In the genomic region with DNA sequence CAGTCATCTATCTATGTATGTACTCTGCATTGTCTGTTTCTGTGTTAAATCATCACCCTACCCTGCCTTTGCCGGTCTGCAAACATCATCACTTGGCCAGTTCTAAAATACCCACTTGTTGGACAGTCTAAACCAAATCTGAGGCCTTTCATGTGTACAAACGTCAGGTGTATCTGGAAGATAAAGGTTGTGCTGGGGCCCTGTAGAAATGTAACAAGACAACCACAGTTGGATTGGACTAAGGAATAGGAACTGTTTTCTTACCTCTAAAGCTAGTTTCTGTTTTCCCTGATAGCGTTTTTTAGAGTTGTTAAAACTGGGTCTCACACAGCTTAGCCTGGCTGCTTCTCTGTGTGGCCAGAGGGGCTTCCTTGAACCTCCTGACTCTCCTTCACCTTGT, we compare ENCODE assay signal across 11 mouse cellular contexts. TPM values are rescaled to one million over a fixed set of nuclear protein-coding genes. Genes with fewer than 3 reads are reported as not detected.
DNase-seq lines count a peak whose midpoint lies in the region; ATAC-seq and TF ChIP-seq lines count a peak whose summit lies in the region.
"Had no signal": no experiment of that assay in that cellular context is flagged by ENCODE, and none has a peak within 500 bp of the region (broad histone marks: within the 10 kb centered on the region; RNA-seq: fewer than 3 reads in every experiment).

No protein-coding gene starts in this region.

- WGBS in heart, embryonic 10.5 days, result 71% methylated on average over 3 of the region's 3 CpGs
- WGBS in embryonic facial prominence, embryonic 13.5 days, result 78% methylated on average over 3 of the region's 3 CpGs
- WGBS in liver, embryonic 14.5 days (ENCODE audit: insufficient replicate concordance), result 10% methylated on average over 3 of the region's 3 CpGs

- TF ChIP-seq EP300 in liver, embryonic 14.5 days (IDR thresholded peaks at IDR 0.05; ENCODE audit: low read depth), result peak; percentile 76

- no peak overlapping the region; the same call in 1 of the 2 replicates for H3K9ac ChIP-seq in embryonic facial prominence, embryonic 13.5 days
- H3K9ac ChIP-seq in liver, embryonic 14.5 days (replicated peaks), result peak overlapping the region; percentile 94

- H3K4me3 ChIP-seq in heart, embryonic 10.5 days, result peak overlapping the region; percentile 99
- H3K4me3 ChIP-seq in embryonic facial prominence, embryonic 13.5 days, result no peak overlapping the region
- H3K4me3 ChIP-seq in liver, embryonic 14.5 days (ENCODE audit: insufficient read depth in 1 of 2, low read depth in 2 of 2, low read length in 2 of 2), result peak overlapping the region; percentile 88 to 94

- peak overlapping the region; percentile 84 for H3K4me2 ChIP-seq in embryonic facial prominence, embryonic 13.5 days
- peak overlapping the region; percentile 87 for H3K4me2 ChIP-seq in liver, embryonic 14.5 days (ENCODE audit: low read depth)

- no peak overlapping the region for H3K27ac ChIP-seq in heart, embryonic 10.5 days
- H3K27ac ChIP-seq in embryonic facial prominence, embryonic 13.5 days, result no peak overlapping the region
- H3K27ac ChIP-seq in liver, embryonic 14.5 days, result peak overlapping the region; percentile 87

- peaks cover 14% of the 10 kb centered on the region for H3K4me1 ChIP-seq in heart, embryonic 10.5 days
- peaks cover 18% of the 10 kb centered on the region for H3K4me1 ChIP-seq in embryonic facial prominence, embryonic 13.5 days
- H3K4me1 ChIP-seq in liver, embryonic 14.5 days (replicated peaks; ENCODE audit: control insufficient read depth in 2 of 2, insufficient read depth in 2 of 2, low read length in 1 of 2), result peaks cover 26 to 35% of the 10 kb centered on the region in 2 experiments

- ATAC-seq in embryonic facial prominence, embryonic 13.5 days (ENCODE audit: insufficient number of reproducible peaks, insufficient read depth, low FRiP score, low TSS enrichment, low read depth), result no peak
- no peak for ATAC-seq in liver, embryonic 14.5 days (ENCODE audit: insufficient read depth)
- ATAC-seq in monocyte, adult 5-6 weeks (replicated peaks; ENCODE audit: insufficient number of reproducible peaks, low FRiP score, low TSS enrichment, poor library complexity, severe bottlenecking), result no peak

- TF ChIP-seq CTCF in liver, embryonic 14.5 days (IDR thresholded peaks at IDR 0.05; ENCODE audit: low read depth), result no peak

- DNase-seq in heart, embryonic 10.5 days (ENCODE audit: low spot score), result no peak
- no peak for DNase-seq in heart, adult 9 months (ENCODE audit: low spot score in 2 of 2)
- DNase-seq in A20 (ENCODE audit: low read depth, low spot score) (peak; percentile 34), adipocyte (ENCODE audit: low spot score) (no peak)
- peak; percentile 70 to 80 (median 74) for DNase-seq in liver, embryonic 14.5 days (ENCODE audit: low read depth in 3 of 3, low spot score in 3 of 3)
- no peak for DNase-seq in cerebellum, adult 8-10 months
- DNase-seq: adrenal gland, postnatal 36 days; thymus, postnatal 14 days had no signal

- H3K9me3 ChIP-seq in heart, embryonic 10.5 days, result no peaks in the 10 kb centered on the region
- H3K9me3 ChIP-seq in embryonic facial prominence, embryonic 13.5 days, result no peaks in the 10 kb centered on the region
- no peaks in the 10 kb centered on the region for H3K9me3 ChIP-seq in liver, embryonic 14.5 days (ENCODE audit: control insufficient read depth, low read length)

- H3K36me3 ChIP-seq in heart, embryonic 10.5 days, result peaks cover 11% of the 10 kb centered on the region
- H3K36me3 ChIP-seq in embryonic facial prominence, embryonic 13.5 days, result peaks cover 10% of the 10 kb centered on the region
- peaks cover 13% of the 10 kb centered on the region for H3K36me3 ChIP-seq in liver, embryonic 14.5 days (replicated peaks; ENCODE audit: control insufficient read depth, insufficient read depth, low read depth)

- H3K27me3 ChIP-seq in heart, embryonic 10.5 days (ENCODE audit: insufficient read depth, poor library complexity, severe bottlenecking), result no peaks in the 10 kb centered on the region
- no peaks in the 10 kb centered on the region for H3K27me3 ChIP-seq in embryonic facial prominence, embryonic 13.5 days
- no peaks in the 10 kb centered on the region for H3K27me3 ChIP-seq in liver, embryonic 14.5 days (ENCODE audit: control insufficient read depth, insufficient read depth, low read length)

RNA-seq across cellular contexts. Expression of gene Eif5b, which starts 1.7 kb away (rescaled TPM):
- polyA plus RNA-seq in heart, embryonic 10.5 days (2016; fragmentation: Nextera tagmentation; extraction: Ambion mirVana), result 21.6 and 29.5 TPM in 2 replicates
- 35.9 and 36.9 TPM in 2 replicates for polyA plus RNA-seq in embryonic facial prominence, embryonic 13.5 days (2015; fragmentation: Nextera tagmentation; extraction: Ambion mirVana)
- 16.8 and 23.9 TPM in 2 replicates for polyA plus RNA-seq in liver, embryonic 14.5 days (2012; rRNA removed)
- polyA plus RNA-seq in liver, embryonic 14.5 days (2014; fragmentation: Nextera tagmentation; extraction: Ambion mirVana), result 14.0 and 16.2 TPM in 2 replicates
- total RNA-seq in monocyte, adult 5-6 weeks (2017), result 18.3 to 36.7 TPM (median 24.2 TPM) in 3 replicates

RNA-seq across cellular contexts. Expression of gene Txndc9, which starts 1.9 kb away (rescaled TPM):
- 120 and 143 TPM in 2 replicates for polyA plus RNA-seq in heart, embryonic 10.5 days (2016; fragmentation: Nextera tagmentation; extraction: Ambion mirVana)
- polyA plus RNA-seq in embryonic facial prominence, embryonic 13.5 days (2015; fragmentation: Nextera tagmentation; extraction: Ambion mirVana), result 140 and 155 TPM in 2 replicates
- polyA plus RNA-seq in liver, embryonic 14.5 days (2012; rRNA removed), result 9.7 and 20.5 TPM in 2 replicates
- polyA plus RNA-seq in liver, embryonic 14.5 days (2014; fragmentation: Nextera tagmentation; extraction: Ambion mirVana), result 59.1 and 65.9 TPM in 2 replicates
- total RNA-seq in monocyte, adult 5-6 weeks (2017), result 68.6 to 86.6 TPM (median 76.9 TPM) in 3 replicates

RNA-seq across cellular contexts. Expression of gene Lyg1, which starts 42.0 kb away (rescaled TPM):
- not detected in 2 replicates for polyA plus RNA-seq in heart, embryonic 10.5 days (2016; fragmentation: Nextera tagmentation; extraction: Ambion mirVana)
- polyA plus RNA-seq in embryonic facial prominence, embryonic 13.5 days (2015; fragmentation: Nextera tagmentation; extraction: Ambion mirVana), result not detected in 2 replicates
- not detected in 2 replicates for polyA plus RNA-seq in liver, embryonic 14.5 days (2012; rRNA removed)
- polyA plus RNA-seq in liver, embryonic 14.5 days (2014; fragmentation: Nextera tagmentation; extraction: Ambion mirVana), result not detected in 2 replicates
- total RNA-seq in monocyte, adult 5-6 weeks (2017), result not detected in 3 replicates
- total RNA-seq: adrenal gland, postnatal 36 days had no signal
- polyA plus RNA-seq: large intestine, adult 2 months had no signal

Comparison
In these comparisons a context has a peak if more than half of its experiments do, and no peak if none do; other contexts are left out.
1. DNase-seq: peak in A20 (single experiment) and liver, embryonic 14.5 days (3 of 3); none in heart, embryonic 10.5 days (single experiment), heart, adult 9 months (0 of 2), cerebellum, adult 8-10 months (single experiment) and adipocyte (single experiment).